Mouse (Mus musculus) kidney, adult 2 months (tissue): Measurements from ENCODE around the gene Asb11.

Source experiments
- CTCF ChIP-seq: fragments of 200-500 bp; conservative IDR thresholded peaks from 2 replicates; pipeline ENCODE4 v1.5.1; 2011; ENCODE audit warnings: low read depth, mild to moderate bottlenecking, control low read depth, low read length, moderate library complexity, mixed read lengths; ENCODE audit not compliant: insufficient read depth, insufficient read length
- POLR2A ChIP-seq: fragments of 200-500 bp; IDR thresholded peaks from one replicate; pipeline ENCODE4 v1.6.1; 2011; ENCODE audit warnings: low read depth, low read length, control low read depth

DNA sequence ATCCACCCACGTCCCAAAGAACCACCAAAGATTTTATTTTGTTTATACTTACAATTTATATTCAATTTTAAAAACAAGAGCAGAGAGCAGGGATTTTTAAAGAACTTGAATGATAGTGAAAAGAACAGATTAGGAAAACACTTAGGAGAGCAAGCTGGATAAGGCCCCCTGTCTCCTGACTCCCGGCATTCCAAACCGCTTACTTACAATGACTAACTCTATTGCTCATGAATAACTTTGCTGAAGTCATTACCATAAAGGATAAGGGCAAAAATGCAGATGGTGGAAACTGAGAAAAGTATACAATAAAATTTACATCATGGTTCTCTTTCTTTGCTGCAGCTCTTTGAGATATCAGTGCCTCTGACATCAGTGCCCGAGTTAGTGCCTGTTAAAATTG is 42.7 kb upstream of the Asb11 start:
- TF ChIP-seq POLR2A (no peak), CTCF (no peak)
